Mouse (Mus musculus) cerebellum, postnatal 4 days (tissue): ENCODE results near the gene Atxn2.
"Not testable (repeated sequence)": the region's sequence is repeated elsewhere in the genome, so short reads cannot be mapped to it uniquely, and the experiment has no call there.

Source experiments
- DNase-seq, 2 experiments: peaks; one replicate each; pipeline ENCODE4 v3.0.0; 2022; ENCODE audit warnings: low spot score in 2 of 2, mixed read lengths in 1 of 2

The Atxn2 gene

DNA sequence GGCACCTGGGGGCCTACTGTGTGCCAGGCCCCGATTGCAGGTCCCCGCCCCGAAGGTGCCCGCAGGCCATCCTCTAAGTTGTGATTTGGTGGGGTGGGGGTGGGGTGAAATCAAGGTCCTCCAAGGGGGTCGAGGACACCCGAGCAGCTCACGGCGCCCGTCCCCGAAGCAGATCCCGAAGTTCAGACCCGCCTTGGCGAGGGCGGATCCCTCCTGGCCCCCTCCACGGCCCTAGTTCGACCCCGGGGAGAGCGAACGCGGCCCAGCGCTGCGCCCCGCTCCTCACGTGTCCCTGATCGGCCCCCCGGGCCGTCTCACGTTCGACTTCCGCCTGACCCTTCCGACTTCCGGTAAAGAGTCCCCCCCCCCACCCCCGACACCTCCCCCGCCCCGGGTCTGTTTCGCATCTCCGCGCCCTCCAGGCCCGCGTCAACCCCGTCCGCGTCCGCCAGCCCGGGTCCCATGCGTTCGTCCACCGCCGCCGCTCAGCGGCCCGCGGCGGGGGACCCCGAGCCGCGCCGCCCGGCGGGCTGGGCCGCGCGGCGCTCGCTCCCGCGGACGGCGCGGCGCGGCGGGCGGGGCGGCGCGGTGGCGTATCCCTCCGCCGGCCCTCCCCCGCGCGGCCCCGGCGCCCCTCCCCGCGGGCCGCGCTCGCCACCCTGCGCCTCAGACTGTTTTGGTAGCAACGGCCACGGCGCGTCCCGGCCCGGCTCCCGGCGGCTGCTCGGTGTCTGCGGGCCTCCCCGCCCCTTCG is at the start of gene Atxn2:
TSS of gene Atxn2 (plus strand) at position 164 of the 754 bp plus-strand sequence.
- peak; percentile 58 to 81 for DNase-seq

GRCm38 (mm10) chr5:121661494-121661893 is 49.6 kb upstream of the Atxn2 start:
- DNase-seq = no peak

DNA sequence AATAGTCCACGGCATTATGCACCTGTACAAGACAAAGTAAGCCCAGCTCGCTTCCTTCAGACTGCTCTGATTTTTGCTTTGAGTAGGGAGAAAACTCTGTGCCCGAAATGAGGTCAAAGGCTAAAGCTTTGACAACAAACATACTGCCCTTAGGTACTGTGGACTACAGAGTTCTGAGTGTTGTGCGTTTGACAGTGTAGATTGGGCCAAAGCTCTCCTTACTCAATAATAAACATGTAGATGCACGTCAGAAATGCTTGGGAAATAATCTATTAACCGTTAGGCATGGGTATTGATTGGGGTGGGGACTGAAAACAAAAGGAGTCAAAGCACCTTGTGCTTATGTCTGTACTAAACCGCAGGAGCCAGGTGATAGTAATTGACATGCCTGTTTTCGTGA is 47.7 kb upstream of the Atxn2 start:
- DNase-seq = no peak

DNA sequence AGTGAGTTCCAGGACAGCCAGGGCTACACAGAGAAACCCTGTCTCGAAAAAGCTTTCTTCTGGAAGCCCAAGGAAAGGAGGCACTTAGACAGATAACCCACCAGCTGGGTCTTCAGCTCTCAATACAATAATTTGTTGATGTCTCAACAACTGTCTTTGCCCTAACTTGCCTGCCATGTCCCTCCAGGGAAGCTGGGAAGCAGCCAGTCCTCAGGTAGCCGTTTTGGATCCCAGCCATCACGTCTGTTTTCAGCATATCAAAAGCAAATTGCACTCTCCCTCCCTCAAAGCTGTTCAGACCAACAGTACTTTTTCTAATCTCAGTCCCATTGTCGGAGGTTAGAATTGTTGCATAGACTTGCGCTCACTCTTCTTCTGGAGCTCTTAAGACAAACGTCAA is 47.1 kb upstream of the Atxn2 start:
- DNase-seq = no peak

GRCm38 (mm10) chr5:121664971-121665370 is 46.2 kb upstream of the Atxn2 start:
- DNase-seq = no peak

GRCm38 (mm10) chr5:121667067-121667466 is 44.1 kb upstream of the Atxn2 start:
- DNase-seq = no peak

DNA sequence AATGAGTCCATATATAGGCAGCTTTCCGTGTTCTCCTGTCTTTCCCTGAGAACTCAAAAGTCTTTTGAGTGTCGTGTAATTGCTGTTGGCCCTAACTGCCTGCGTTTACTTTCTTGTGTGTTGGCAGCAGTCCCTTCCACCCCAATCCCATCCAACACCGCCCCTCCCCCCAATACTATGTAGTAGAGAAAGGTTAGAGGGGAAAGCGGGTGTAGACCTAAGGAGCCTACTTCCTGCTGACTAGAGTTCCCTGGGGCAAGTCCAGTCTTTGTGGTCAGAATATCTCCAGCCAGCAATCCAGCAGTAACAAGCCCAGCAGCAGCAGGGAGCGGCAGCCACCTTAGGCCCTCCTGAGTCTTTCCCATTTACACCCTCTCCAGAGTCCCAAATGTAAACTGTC is 42.7 kb upstream of the Atxn2 start:
- DNase-seq = no peak

DNA sequence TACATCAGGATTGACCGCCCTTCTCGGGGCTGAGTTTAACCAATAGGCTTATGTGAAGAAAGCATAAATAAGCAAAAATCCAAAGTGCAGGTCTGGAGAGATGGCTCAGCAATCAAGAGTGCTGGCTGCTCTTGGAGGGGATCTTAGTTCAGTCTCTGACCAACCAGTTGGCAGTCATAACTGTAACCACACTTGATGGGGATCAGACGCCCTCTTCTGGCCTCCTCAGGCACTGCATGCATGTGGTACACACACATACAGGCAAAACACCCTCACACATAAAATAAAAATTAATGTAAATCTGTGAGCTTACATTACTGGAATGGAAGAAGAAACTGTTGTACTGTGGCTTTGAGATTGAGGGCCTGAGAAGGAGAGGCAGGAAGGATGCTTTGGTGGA is 40.7 kb upstream of the Atxn2 start:
- no peak for DNase-seq

DNA sequence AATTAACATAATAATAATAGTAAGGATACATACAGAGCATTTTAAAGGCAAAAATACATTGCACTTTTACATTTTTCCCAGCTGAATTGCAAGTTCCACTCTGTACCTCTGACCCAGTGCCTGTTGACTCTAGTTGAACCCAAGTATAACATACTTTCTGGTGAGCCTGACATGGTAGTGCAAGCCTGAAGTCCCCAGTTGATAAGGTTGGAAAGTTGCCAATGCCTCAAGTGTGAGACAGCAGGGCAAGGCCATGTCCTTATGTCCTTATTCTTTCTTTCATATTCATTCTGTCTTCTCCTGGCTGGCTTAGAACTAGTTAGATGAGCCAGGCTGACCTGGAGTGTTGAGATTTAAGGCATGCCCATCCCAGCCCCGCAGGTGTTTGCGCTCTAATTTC is 28.9 kb upstream of the Atxn2 start:
- DNase-seq = no peak

DNA sequence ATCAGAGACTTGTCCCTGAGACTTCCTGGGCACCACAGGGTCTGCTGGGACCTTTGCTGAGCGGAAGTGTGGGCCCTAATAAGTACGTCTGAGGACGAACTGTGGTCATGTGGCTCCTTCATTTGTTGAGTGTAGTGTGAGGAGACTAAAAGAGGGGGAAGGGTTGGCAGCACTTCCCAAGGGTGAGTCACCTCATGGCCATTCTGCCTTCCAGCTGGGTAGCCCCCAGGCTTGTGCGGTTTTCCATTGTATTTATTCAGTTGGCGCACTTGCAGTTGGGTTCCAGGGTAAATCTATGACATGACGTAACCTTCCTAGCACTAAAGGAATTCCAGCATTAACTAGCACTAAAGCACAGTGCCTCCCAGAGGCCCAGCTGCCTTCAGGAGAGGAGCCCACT is 25.6 kb upstream of the Atxn2 start:
- no peak for DNase-seq

DNA sequence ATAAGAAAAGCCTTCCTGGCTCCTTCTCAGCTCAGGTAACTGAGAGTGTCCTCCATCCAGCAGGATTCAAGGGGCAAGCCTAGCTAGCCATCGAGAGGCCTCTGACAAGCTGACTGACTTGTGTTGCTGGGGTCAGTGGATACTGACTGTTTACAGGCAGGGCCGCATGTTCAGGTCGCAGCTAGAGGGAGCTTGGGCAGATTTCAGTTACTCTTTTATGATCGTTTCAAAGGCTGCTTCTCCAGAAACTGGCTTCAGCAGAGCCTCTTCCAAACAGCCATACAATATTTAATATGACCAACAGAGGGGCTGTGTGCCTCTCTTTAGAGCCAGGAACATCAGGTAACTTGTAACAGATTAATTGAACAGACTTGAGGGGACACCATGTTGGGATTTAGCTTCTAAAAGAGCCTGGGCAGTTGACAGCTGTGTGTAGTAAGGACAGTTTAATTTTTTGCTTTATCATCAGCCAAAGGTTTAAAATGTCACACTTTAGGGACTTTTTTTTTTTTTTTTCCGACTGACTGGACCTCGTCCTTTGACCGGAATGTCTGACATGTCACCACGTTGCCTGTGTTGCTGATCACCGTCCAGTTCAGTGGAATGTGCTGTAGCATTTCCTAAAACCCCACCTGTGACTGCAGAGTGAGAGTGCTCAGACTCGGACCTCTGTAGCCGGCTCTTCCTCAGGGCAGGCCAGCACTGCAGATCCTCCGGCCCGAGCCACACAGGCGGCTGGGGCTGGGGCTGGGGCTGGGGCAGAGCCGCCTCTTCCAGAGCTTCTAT is 24.8 kb upstream of the Atxn2 start:
- DNase-seq = no peak

DNA sequence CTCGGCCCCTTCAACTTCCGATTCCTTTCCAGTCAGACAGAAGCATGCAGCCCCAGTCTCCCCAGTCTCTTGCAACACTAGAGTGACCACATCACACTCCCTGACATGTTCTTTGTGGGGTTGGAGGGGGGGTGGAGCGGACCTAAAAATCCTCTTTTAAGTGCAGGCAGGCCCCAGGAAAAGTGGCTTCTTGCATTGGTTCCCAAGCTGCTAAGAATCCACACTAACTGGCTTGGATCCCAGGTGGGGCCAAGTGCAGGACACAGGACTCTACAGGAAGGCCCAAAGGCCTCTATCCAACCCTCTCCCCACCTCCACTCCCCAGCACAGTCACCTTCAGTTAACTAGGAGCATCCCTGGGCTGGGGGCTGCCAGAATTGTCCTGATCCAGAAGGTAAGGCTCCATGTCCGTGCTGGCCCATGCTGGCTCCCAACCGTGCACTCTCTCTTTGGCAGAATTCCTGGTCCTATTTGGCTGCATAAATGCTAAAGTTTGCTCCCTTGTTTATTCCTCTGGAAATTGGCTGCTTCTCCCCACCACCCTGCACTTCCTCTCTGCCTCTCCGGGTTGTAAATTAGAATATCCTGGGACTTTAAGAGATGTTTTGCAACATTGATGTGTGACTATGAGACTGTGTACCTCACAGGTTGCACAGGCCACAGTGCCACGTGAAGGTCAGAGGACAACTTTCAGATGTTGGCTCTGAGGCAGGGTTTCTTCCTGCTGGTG is 20.5 kb upstream of the Atxn2 start:
- DNase-seq = no peak

DNA sequence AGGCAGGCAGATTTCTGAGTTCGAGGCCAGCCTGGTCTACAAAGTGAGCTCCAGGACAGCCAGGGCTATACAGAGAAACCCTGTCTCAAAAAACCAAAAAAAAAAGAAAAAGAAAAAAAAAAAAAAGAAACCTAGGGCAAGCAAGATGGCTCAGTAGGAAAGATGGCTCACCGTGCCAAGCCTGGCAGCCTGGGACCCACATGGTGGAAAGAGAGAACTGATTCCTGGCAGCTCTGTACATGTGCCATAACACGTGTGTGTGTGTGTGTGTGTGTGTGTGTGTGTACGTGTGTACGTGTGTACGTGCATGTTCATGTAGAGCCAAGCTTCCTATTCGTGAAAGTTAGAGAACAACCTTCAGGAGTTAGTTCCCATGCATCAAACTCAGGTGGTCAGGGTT is 19.7 kb upstream of the Atxn2 start:
- DNase-seq = not testable (repeated sequence)

GRCm38 (mm10) chr5:121692897-121693296 is 18.2 kb upstream of the Atxn2 start:
- DNase-seq = no peak

GRCm38 (mm10) chr5:121696761-121697160 is 14.4 kb upstream of the Atxn2 start:
- no peak for DNase-seq

- DNase-seq = no peak
These were observed 11.2 kb upstream of the Atxn2 start for GRCm38 (mm10) chr5:121699891-121700290.

DNA sequence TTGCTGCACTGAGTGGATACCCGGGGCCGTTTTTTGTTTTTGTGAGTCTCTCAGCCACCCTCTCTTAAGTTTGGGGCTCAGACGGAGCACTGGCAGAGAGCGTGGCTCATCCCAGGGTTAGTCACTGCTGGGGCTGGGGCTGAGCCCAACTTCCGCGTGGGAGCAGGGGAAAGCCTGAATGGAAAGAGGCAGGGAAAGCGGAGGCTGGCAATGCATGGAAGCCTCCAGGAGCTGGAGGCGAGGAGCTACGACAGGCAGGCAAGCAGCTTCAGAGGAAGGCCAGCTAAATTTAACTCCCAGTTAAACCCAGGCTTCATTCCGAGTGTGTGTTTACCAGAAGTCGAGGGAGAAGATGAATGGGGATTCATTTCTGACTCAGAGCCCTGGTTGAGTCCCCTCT is 10.6 kb upstream of the Atxn2 start:
- no peak for DNase-seq

- DNase-seq = no peak
These were observed 9.9 kb upstream of the Atxn2 start for GRCm38 (mm10) chr5:121701111-121701769.

DNA sequence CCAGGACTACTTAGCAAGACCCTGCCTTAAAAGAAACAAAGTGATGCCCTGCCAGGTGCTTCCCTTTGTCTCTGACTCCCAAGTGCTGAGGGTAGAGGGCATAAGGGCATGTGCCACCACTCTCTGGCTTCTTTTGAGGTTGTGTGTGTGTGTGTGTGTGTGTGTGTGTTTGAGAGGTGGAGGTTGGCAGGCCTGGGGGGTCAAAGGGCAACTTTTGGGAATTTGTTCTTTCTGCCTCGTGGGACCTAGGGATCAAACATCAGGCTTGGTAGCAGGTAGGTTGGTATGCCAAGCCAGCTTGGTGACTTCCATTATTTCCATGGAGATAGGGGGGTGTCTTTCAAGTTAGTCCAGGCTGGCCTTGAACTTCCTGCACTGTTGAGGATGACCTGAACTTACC is 7.8 kb upstream of the Atxn2 start:
- DNase-seq = no peak

DNA sequence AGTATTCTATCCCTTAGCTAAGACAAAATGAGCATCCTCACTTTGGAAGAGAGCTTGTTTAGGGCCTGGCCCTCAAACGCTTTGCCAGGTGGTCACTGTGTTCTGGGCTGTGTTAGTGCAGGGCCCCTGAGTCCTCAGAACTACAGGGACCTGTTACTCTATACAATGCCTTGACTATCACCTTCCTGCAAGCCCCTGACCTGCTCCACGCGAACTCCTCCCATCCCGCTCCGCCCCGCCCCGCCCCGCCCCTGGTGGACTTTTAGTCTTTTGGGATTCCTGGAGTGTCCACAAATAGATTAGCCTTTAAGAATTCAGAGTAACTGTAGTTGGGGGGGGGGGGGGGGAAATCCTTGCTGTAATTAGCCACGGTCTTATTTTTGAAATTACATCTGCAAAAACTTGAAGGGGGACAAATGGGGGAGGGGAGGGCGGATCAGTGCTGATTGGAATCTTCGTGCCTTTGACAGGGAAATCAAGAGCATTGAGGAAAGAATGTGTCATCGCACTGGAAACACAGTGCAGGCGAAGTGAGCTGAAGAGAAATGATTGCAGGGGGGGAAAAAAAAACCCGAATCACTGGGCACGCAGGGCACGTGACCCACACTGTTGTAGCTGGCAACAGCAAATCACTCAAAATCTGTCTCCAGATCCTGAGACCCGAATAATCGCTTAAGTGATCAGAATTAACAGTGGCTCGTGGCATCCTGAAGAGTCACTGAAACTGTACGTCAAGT is 6.5 kb upstream of the Atxn2 start:
- DNase-seq = no peak

- no peak for DNase-seq
These were observed 735 bp upstream of the Atxn2 start for GRCm38 (mm10) chr5:121710402-121710801.

GRCm38 (mm10) chr5:121710851-121711173 is 325 bp upstream of the Atxn2 start:
- no peak for DNase-seq
